ENCODE assay signal across 10 mouse cellular contexts in genomic region chr19:11777191-11777865, GRCm38 (mm10). TPM values are rescaled to one million over a fixed set of nuclear protein-coding genes. Genes with fewer than 3 reads are reported as not detected.
DNase-seq lines count a peak whose midpoint lies in the region; ATAC-seq and TF ChIP-seq lines count a peak whose summit lies in the region.
"Had no signal": no experiment of that assay in that cellular context is flagged by ENCODE, and none has a peak within 500 bp of the region (broad histone marks: within the 10 kb centered on the region; RNA-seq: fewer than 3 reads in every experiment).

No protein-coding gene starts in this region.

- H3K4me2 ChIP-seq in forebrain, postnatal 0 days (ENCODE audit: low read depth), result no peak overlapping the region
- H3K4me2 ChIP-seq in intestine, postnatal 0 days (replicated peaks; ENCODE audit: low read depth), result no peak overlapping the region
- H3K4me2 ChIP-seq in liver, embryonic 13.5 days, result no peak overlapping the region
- no peak overlapping the region for H3K4me2 ChIP-seq in neural tube, embryonic 12.5 days (replicated peaks)
- H3K4me2 ChIP-seq: embryonic facial prominence, embryonic 13.5 days had no signal

- no peak overlapping the region for H3K9ac ChIP-seq in forebrain, postnatal 0 days
- no peak overlapping the region for H3K9ac ChIP-seq in intestine, postnatal 0 days (ENCODE audit: low read depth, low read length)
- no peak overlapping the region for H3K9ac ChIP-seq in liver, embryonic 13.5 days
- no peak overlapping the region for H3K9ac ChIP-seq in neural tube, embryonic 12.5 days
- H3K9ac ChIP-seq: embryonic facial prominence, embryonic 13.5 days had no signal

- no peak for TF ChIP-seq POLR2A in cerebellum, adult 2 months (IDR thresholded peaks at IDR 0.05; ENCODE audit: borderline replicate concordance, insufficient read depth, low read length)

- no peaks in the 10 kb centered on the region for H3K9me3 ChIP-seq in forebrain, postnatal 0 days (ENCODE audit: low read length)
- H3K9me3 ChIP-seq in intestine, postnatal 0 days (ENCODE audit: control insufficient read depth), result no peaks in the 10 kb centered on the region
- H3K9me3 ChIP-seq in liver, embryonic 13.5 days (replicated peaks), result no peaks in the 10 kb centered on the region
- no peaks in the 10 kb centered on the region for H3K9me3 ChIP-seq in neural tube, embryonic 12.5 days
- H3K9me3 ChIP-seq: embryonic facial prominence, embryonic 13.5 days; megakaryocyte, embryonic 14.5 days had no signal

- H3K4me3 ChIP-seq in cerebellum, adult 2 months (replicated peaks; ENCODE audit: insufficient read depth, low read depth, low read length), result no peak overlapping the region
- no peak overlapping the region for H3K4me3 ChIP-seq in forebrain, postnatal 0 days (ENCODE audit: low read depth, low read length)
- no peak overlapping the region for H3K4me3 ChIP-seq in intestine, postnatal 0 days (ENCODE audit: low read depth, low read length)
- H3K4me3 ChIP-seq in liver, embryonic 13.5 days (replicated peaks), result no peak overlapping the region
- H3K4me3 ChIP-seq in neural tube, embryonic 12.5 days, result no peak overlapping the region
- H3K4me3 ChIP-seq: embryonic facial prominence, embryonic 13.5 days; megakaryocyte, embryonic 14.5 days had no signal

- peak; percentile 78 for DNase-seq in testis, postnatal 10 days (ENCODE audit: low spot score)
- no peak for DNase-seq in testis, postnatal 14 days (ENCODE audit: low spot score)
- DNase-seq in cerebellum, adult 2 months, result peak; percentile 32 to 65
- DNase-seq in forebrain, postnatal 0 days, result peak; percentile 79
- DNase-seq in liver, embryonic 13.5 days, result peak; percentile 40
- DNase-seq in thymus, postnatal 14 days, result peak; percentile 60

- H3K27me3 ChIP-seq in cerebellum, adult 2 months (ENCODE audit: control insufficient read depth, insufficient read depth, low read length), result no peaks in the 10 kb centered on the region
- no peaks in the 10 kb centered on the region for H3K27me3 ChIP-seq in forebrain, postnatal 0 days (ENCODE audit: insufficient read depth, low read length)
- H3K27me3 ChIP-seq in intestine, postnatal 0 days (replicated peaks; ENCODE audit: control insufficient read depth, insufficient read depth, low read length), result no peaks in the 10 kb centered on the region
- H3K27me3 ChIP-seq in liver, embryonic 13.5 days, result no peaks in the 10 kb centered on the region
- no peaks in the 10 kb centered on the region for H3K27me3 ChIP-seq in neural tube, embryonic 12.5 days (replicated peaks)
- H3K27me3 ChIP-seq: embryonic facial prominence, embryonic 13.5 days; megakaryocyte, embryonic 14.5 days had no signal

- peak; percentile 82 for ATAC-seq in forebrain, postnatal 0 days
- peak; percentile 14; the same call in 1 of the 2 replicates for ATAC-seq in intestine, postnatal 0 days
- ATAC-seq in liver, embryonic 13.5 days (ENCODE audit: low read depth), result no peak
- ATAC-seq in neural tube, embryonic 12.5 days (ENCODE audit: low FRiP score, low read depth), result peak; percentile 53

- no peaks in the 10 kb centered on the region for H3K4me1 ChIP-seq in cerebellum, adult 2 months (ENCODE audit: control insufficient read depth, insufficient read depth, low read length)
- no peaks in the 10 kb centered on the region for H3K4me1 ChIP-seq in forebrain, postnatal 0 days (ENCODE audit: insufficient read depth)
- no peaks in the 10 kb centered on the region for H3K4me1 ChIP-seq in intestine, postnatal 0 days (replicated peaks; ENCODE audit: control insufficient read depth, insufficient read depth, low read length)
- H3K4me1 ChIP-seq in liver, embryonic 13.5 days (replicated peaks), result no peaks in the 10 kb centered on the region
- no peaks in the 10 kb centered on the region for H3K4me1 ChIP-seq in neural tube, embryonic 12.5 days
- H3K4me1 ChIP-seq: embryonic facial prominence, embryonic 13.5 days; megakaryocyte, embryonic 14.5 days had no signal

- peaks cover 36% of the 10 kb centered on the region for H3K36me3 ChIP-seq in forebrain, postnatal 0 days (ENCODE audit: insufficient read depth)
- peaks cover 40% of the 10 kb centered on the region for H3K36me3 ChIP-seq in intestine, postnatal 0 days (ENCODE audit: control insufficient read depth, insufficient read depth)
- peaks cover 42% of the 10 kb centered on the region for H3K36me3 ChIP-seq in liver, embryonic 13.5 days
- H3K36me3 ChIP-seq in neural tube, embryonic 12.5 days, result peaks cover 24% of the 10 kb centered on the region

- no peak overlapping the region for H3K27ac ChIP-seq in cerebellum, adult 2 months (ENCODE audit: insufficient read depth, low read length)
- no peak overlapping the region for H3K27ac ChIP-seq in forebrain, postnatal 0 days (ENCODE audit: low read depth, low read length)
- no peak overlapping the region for H3K27ac ChIP-seq in intestine, postnatal 0 days (ENCODE audit: low read depth, low read length)
- H3K27ac ChIP-seq in liver, embryonic 13.5 days, result no peak overlapping the region
- H3K27ac ChIP-seq in neural tube, embryonic 12.5 days, result no peak overlapping the region
- H3K27ac ChIP-seq: embryonic facial prominence, embryonic 13.5 days had no signal

- TF ChIP-seq CTCF in cerebellum, adult 2 months (IDR thresholded peaks at IDR 0.05; ENCODE audit: borderline replicate concordance, insufficient read depth, low read depth, low read length), result peak; percentile 56; the same call in 1 of the 2 replicates
- peak; percentile 79 for TF ChIP-seq CTCF in forebrain, postnatal 0 days (IDR thresholded peaks at IDR 0.05; ENCODE audit: low read depth)
- TF ChIP-seq CTCF in intestine, postnatal 0 days (IDR thresholded peaks at IDR 0.05; ENCODE audit: low read depth), result peak; percentile 82

- WGBS in cerebellum, adult 2 months, result 58% methylated on average over 7 of the region's 7 CpGs
- WGBS in forebrain, postnatal 0 days, result 57% methylated on average over 7 of the region's 7 CpGs
- 63% methylated on average over 7 of the region's 7 CpGs for WGBS in intestine, postnatal 0 days
- WGBS in liver, embryonic 13.5 days (ENCODE audit: insufficient replicate concordance), result 54% methylated on average over 7 of the region's 7 CpGs
- 68% methylated on average over 7 of the region's 7 CpGs for WGBS in neural tube, embryonic 12.5 days

RNA-seq across cellular contexts. Expression of gene Mrpl16, which starts 7.1 kb away (rescaled TPM):
- polyA plus RNA-seq in cerebellum, adult 2 months (2012; rRNA removed), result 41.0 and 41.6 TPM in 2 replicates
- 27.2 and 30.8 TPM in 2 replicates for total RNA-seq in forebrain, postnatal 0 days (2014; rRNA removed)
- 46.9 and 52.6 TPM in 2 replicates for polyA plus RNA-seq in forebrain, postnatal 0 days (2015; fragmentation: Nextera tagmentation; extraction: Ambion mirVana)
- 54.0 and 54.7 TPM in 2 replicates for polyA plus RNA-seq in intestine, postnatal 0 days (2015; fragmentation: Nextera tagmentation; extraction: Ambion mirVana)
- 53.8 and 55.6 TPM in 2 replicates for polyA plus RNA-seq in liver, embryonic 13.5 days (2015; fragmentation: Nextera tagmentation; extraction: Ambion mirVana)
- polyA plus RNA-seq in neural tube, embryonic 12.5 days (2016; fragmentation: Nextera tagmentation; extraction: Ambion mirVana), result 42.3 and 44.1 TPM in 2 replicates

RNA-seq across cellular contexts. Expression of gene Gif, which starts 30.0 kb away (rescaled TPM):
- not detected in 2 replicates for polyA plus RNA-seq in cerebellum, adult 2 months (2012; rRNA removed)
- not detected in 2 replicates for total RNA-seq in forebrain, postnatal 0 days (2014; rRNA removed)
- polyA plus RNA-seq in forebrain, postnatal 0 days (2015; fragmentation: Nextera tagmentation; extraction: Ambion mirVana), result not detected in 2 replicates
- not detected in 2 replicates for polyA plus RNA-seq in intestine, postnatal 0 days (2015; fragmentation: Nextera tagmentation; extraction: Ambion mirVana)
- not detected in 2 replicates for polyA plus RNA-seq in liver, embryonic 13.5 days (2015; fragmentation: Nextera tagmentation; extraction: Ambion mirVana)
- not detected in 2 replicates for polyA plus RNA-seq in neural tube, embryonic 12.5 days (2016; fragmentation: Nextera tagmentation; extraction: Ambion mirVana)
- polyA plus RNA-seq: embryonic facial prominence, embryonic 13.5 days had no signal

RNA-seq across cellular contexts. Expression of gene Stx3, which starts 41.9 kb away (rescaled TPM):
- 58.1 and 63.1 TPM in 2 replicates for polyA plus RNA-seq in cerebellum, adult 2 months (2012; rRNA removed)
- total RNA-seq in forebrain, postnatal 0 days (2014; rRNA removed), result 26.6 and 31.3 TPM in 2 replicates
- polyA plus RNA-seq in forebrain, postnatal 0 days (2015; fragmentation: Nextera tagmentation; extraction: Ambion mirVana), result 20.8 and 27.2 TPM in 2 replicates
- polyA plus RNA-seq in intestine, postnatal 0 days (2015; fragmentation: Nextera tagmentation; extraction: Ambion mirVana), result 125 and 137 TPM in 2 replicates
- 1.9 and 2.0 TPM in 2 replicates for polyA plus RNA-seq in liver, embryonic 13.5 days (2015; fragmentation: Nextera tagmentation; extraction: Ambion mirVana)
- 4.7 and 4.9 TPM in 2 replicates for polyA plus RNA-seq in neural tube, embryonic 12.5 days (2016; fragmentation: Nextera tagmentation; extraction: Ambion mirVana)
